Mouse (Mus musculus): Measurements from ENCODE around the gene Taok2. TPM values are rescaled to one million over a fixed set of nuclear protein-coding genes. Genes with fewer than 3 reads are reported as not detected.

Taok2 gene
- polyA plus RNA-seq (2015; fragmentation: Nextera tagmentation; extraction: Ambion mirVana), result 52.8 and 60.3 TPM in 2 replicates

DNA sequence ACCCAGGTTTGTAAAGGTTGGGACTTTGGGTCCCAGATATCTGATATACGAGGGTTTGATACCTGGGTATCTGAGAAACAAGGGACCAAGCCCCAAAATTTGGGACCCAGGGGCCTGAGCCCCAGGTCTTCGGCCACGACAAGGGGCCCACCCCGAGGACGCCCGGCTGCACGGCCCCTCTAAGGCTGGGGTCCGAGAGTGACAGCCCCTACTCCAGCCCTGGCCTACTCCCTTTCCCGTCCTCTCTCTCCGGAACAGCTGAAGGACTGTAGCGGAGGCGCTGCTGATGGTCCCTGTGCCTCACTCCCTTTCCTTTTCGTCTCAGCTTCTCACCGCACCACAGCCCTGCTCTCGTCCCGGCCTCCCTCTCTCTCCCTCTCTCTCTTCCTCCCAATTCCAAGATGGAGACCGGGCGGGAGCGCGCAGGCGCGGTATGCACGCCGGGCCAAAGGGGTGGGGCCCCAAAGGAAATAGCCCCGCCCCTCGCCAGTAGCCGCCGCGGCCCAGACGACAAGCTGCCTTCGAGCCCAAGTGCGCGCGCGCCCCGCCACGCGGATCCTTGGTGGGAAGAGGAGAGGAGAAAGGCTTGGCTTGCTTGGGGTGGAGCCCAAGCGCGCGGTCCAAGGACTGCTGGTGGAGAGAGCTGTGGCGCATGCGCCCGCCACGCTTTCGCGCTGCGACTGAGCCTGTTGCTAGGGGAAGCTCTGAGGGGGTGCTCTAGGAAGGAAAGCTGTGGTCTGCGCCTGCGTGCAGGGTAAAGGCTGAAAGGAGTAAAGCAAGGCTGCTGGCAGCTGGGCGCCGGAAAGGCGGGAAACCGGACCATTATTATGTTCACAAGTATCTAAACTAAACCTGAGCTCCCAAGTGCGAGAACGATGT lies at the start of gene Taok2:
Gene Taok2 (minus strand): TSS at position 418 of the 879 bp plus-strand sequence.
- no peaks in the 10 kb centered on the region for H3K9me3 ChIP-seq (ENCODE audit: control insufficient read depth, low read length)
- H3K4me2 ChIP-seq (ENCODE audit: low read length), result peak within 1 kb of the TSS; percentile 84
- ATAC-seq, result peak; percentile 98
- WGBS, result under 1% methylated on average over 56 of the region's 56 CpGs
- peak within 1 kb of the TSS; percentile 95 for H3K9ac ChIP-seq (ENCODE audit: low read depth, low read length)
- H3K27me3 ChIP-seq (replicated peaks; ENCODE audit: control insufficient read depth, insufficient read depth, low read length), result no peaks in the 10 kb centered on the region
- peak within 1 kb of the TSS; percentile 95 for H3K27ac ChIP-seq (ENCODE audit: low read depth, low read length)
- H3K36me3 ChIP-seq (ENCODE audit: control insufficient read depth, insufficient read depth, low read length), result peaks cover 7% of the 10 kb centered on the region; the same call in 1 of the 2 replicates
- H3K4me1 ChIP-seq (ENCODE audit: control insufficient read depth, insufficient read depth, low read depth, low read length), result peaks cover 28% of the 10 kb centered on the region
- peak within 1 kb of the TSS; percentile 85 for H3K4me3 ChIP-seq (ENCODE audit: low read length)

- peaks cover under 1% of the 10 kb centered on the region; the same call in 1 of the 2 replicates for H3K9me3 ChIP-seq (ENCODE audit: control insufficient read depth, low read length)
- peaks cover 10% of the 10 kb centered on the region for H3K36me3 ChIP-seq (ENCODE audit: control insufficient read depth, insufficient read depth, low read length)
- WGBS, result 88% methylated on average over 2 of the region's 2 CpGs
- no peak for ATAC-seq
- H3K4me1 ChIP-seq (ENCODE audit: control insufficient read depth, insufficient read depth, low read depth, low read length), result peaks cover 6% of the 10 kb centered on the region
- no peak overlapping the region for H3K9ac ChIP-seq (ENCODE audit: low read depth, low read length)
- no peak overlapping the region for H3K4me2 ChIP-seq (ENCODE audit: low read length)
- H3K4me3 ChIP-seq (ENCODE audit: low read length), result no peak overlapping the region
- H3K27ac ChIP-seq (ENCODE audit: low read depth, low read length), result no peak overlapping the region
- H3K27me3 ChIP-seq (replicated peaks; ENCODE audit: control insufficient read depth, insufficient read depth, low read length), result no peaks in the 10 kb centered on the region
Observed at GRCm38 (mm10) chr7:126932652-126933051, 48.1 kb upstream of the Taok2 start.

- H3K9me3 ChIP-seq (ENCODE audit: control insufficient read depth, low read length), result no peaks in the 10 kb centered on the region
- H3K4me2 ChIP-seq (ENCODE audit: low read length), result peak overlapping the region; percentile 88
- H3K27ac ChIP-seq (ENCODE audit: low read depth, low read length), result peak overlapping the region; percentile 81
- no peaks in the 10 kb centered on the region for H3K36me3 ChIP-seq (ENCODE audit: control insufficient read depth, insufficient read depth, low read length)
- under 1% methylated on average over 21 of the region's 27 CpGs for WGBS
- no peaks in the 10 kb centered on the region for H3K27me3 ChIP-seq (replicated peaks; ENCODE audit: control insufficient read depth, insufficient read depth, low read length)
- ATAC-seq, result peak; percentile 78
- peak overlapping the region; percentile 67 for H3K4me3 ChIP-seq (ENCODE audit: low read length)
- peaks cover 6% of the 10 kb centered on the region for H3K4me1 ChIP-seq (ENCODE audit: control insufficient read depth, insufficient read depth, low read depth, low read length)
- H3K9ac ChIP-seq (ENCODE audit: low read depth, low read length), result peak overlapping the region; percentile 85
Observed at GRCm38 (mm10) chr7:126929046-126929445, 44.5 kb upstream of the Taok2 start.

DNA sequence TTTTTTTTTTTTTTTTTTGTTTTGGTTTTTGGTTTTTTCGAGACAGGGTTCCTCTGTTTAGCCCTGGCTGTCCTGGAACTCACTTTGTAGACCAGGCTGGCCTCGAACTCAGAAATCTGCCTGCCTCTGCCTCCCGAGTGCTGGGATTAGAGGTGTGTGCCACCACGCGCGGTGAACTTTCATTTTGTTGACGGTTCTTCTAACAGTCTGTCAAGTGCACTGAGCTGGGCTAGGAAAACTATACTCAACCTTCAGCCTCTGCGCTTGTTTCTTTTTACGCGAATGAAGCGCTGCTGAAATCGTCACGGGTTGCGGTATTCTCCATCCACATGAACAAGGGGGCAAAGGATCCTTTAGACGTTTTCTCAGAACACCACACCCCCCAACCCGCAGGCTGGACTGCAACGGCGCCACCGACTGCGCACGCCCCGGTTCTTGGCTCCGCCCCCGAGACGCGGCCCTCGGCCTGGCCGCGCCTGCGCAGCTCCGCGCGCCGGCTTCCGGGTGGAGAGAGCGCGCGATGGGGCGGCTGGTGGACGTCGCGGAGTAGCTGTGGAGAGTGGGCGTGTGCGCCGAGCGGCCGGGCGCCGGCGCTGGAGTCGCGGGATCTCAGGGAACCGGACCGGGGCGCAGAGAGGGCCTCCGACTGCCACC lies 44.0 kb upstream of the Taok2 start, which contains the start of gene Kctd13:
Gene Kctd13 (plus strand): TSS at position 496 of the 654 bp plus-strand sequence.
- peak; percentile 98 for ATAC-seq
- no peaks in the 10 kb centered on the region for H3K27me3 ChIP-seq (replicated peaks; ENCODE audit: control insufficient read depth, insufficient read depth, low read length)
- 3% methylated on average over 55 of the region's 56 CpGs for WGBS
- H3K4me1 ChIP-seq (ENCODE audit: control insufficient read depth, insufficient read depth, low read depth, low read length), result peaks cover 6% of the 10 kb centered on the region
- peak within 1 kb of the TSS; percentile 85 for H3K9ac ChIP-seq (ENCODE audit: low read depth, low read length)
- peak within 1 kb of the TSS; percentile 88 for H3K4me2 ChIP-seq (ENCODE audit: low read length)
- no peaks in the 10 kb centered on the region for H3K9me3 ChIP-seq (ENCODE audit: control insufficient read depth, low read length)
- H3K27ac ChIP-seq (ENCODE audit: low read depth, low read length), result peak within 1 kb of the TSS; percentile 81
- H3K36me3 ChIP-seq (ENCODE audit: control insufficient read depth, insufficient read depth, low read length), result no peaks in the 10 kb centered on the region
- H3K4me3 ChIP-seq (ENCODE audit: low read length), result peak within 1 kb of the TSS; percentile 67

- no peaks in the 10 kb centered on the region for H3K27me3 ChIP-seq (replicated peaks; ENCODE audit: control insufficient read depth, insufficient read depth, low read length)
- H3K4me3 ChIP-seq (ENCODE audit: low read length), result no peak overlapping the region
- ATAC-seq, result no peak
- no peaks in the 10 kb centered on the region for H3K36me3 ChIP-seq (ENCODE audit: control insufficient read depth, insufficient read depth, low read length)
- H3K4me2 ChIP-seq (ENCODE audit: low read length), result no peak overlapping the region
- no peaks in the 10 kb centered on the region for H3K9me3 ChIP-seq (ENCODE audit: control insufficient read depth, low read length)
- peaks cover 6% of the 10 kb centered on the region for H3K4me1 ChIP-seq (ENCODE audit: control insufficient read depth, insufficient read depth, low read depth, low read length)
- H3K9ac ChIP-seq (ENCODE audit: low read depth, low read length), result no peak overlapping the region
- no peak overlapping the region for H3K27ac ChIP-seq (ENCODE audit: low read depth, low read length)
- WGBS, result 69% methylated on average over 3 of the region's 3 CpGs
Observed at GRCm38 (mm10) chr7:126926299-126926698, 41.8 kb upstream of the Taok2 start.

DNA sequence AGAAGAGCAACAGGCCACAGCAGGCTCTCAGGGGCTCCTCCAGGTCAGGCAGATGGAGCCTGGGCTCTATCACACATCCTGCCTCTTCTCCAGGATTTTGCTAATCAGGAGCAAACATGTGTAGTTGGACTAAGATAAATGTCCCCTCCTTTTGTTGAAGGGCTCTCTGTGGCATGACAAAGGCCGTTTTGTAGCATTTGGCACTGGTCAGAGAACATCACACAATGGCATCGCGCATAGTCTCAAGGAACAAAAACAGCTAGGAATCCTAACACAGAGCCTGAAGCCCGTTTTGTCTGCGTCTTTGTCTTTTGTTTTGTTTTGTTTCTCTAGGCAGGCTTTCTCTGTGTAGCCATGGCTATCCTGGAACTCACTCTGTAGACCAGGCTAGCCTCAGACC lies 39.5 kb upstream of the Taok2 start:
- no peak for ATAC-seq
- no peak overlapping the region for H3K4me3 ChIP-seq (ENCODE audit: low read length)
- 39% methylated on average over 5 of the region's 5 CpGs for WGBS
- H3K9me3 ChIP-seq (ENCODE audit: control insufficient read depth, low read length), result no peaks in the 10 kb centered on the region
- no peak overlapping the region for H3K4me2 ChIP-seq (ENCODE audit: low read length)
- H3K9ac ChIP-seq (ENCODE audit: low read depth, low read length), result no peak overlapping the region
- no peaks in the 10 kb centered on the region for H3K4me1 ChIP-seq (ENCODE audit: control insufficient read depth, insufficient read depth, low read depth, low read length)
- no peaks in the 10 kb centered on the region for H3K27me3 ChIP-seq (replicated peaks; ENCODE audit: control insufficient read depth, insufficient read depth, low read length)
- H3K27ac ChIP-seq (ENCODE audit: low read depth, low read length), result no peak overlapping the region
- H3K36me3 ChIP-seq (ENCODE audit: control insufficient read depth, insufficient read depth, low read length), result no peaks in the 10 kb centered on the region

DNA sequence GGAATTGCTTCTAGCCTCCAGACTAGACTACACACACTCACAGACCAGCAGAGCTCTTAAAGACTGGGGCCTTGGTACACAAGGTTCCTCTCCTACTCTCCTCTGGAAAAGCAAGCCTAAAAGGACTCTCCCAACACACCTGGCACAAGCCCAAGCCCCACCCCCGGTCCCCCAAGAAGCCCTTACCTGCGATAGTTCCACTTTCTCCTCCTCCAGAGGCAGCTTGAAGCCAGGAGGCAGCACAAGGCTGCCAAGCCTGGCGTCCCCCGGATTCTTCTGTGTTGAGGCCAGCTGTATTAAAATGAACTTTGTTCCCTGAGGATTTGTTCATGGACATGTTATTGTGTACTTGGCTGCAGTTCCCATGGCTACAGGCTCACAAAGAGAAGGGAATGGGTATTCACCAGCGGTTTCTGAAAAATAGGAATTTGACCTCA lies 38.1 kb upstream of the Taok2 start, which contains the start of gene Tmem219:
Gene Tmem219 (minus strand): TSS at position 294 of the 437 bp plus-strand sequence.
- H3K4me3 ChIP-seq (ENCODE audit: low read length), result no peak within 1 kb of the TSS

DNA sequence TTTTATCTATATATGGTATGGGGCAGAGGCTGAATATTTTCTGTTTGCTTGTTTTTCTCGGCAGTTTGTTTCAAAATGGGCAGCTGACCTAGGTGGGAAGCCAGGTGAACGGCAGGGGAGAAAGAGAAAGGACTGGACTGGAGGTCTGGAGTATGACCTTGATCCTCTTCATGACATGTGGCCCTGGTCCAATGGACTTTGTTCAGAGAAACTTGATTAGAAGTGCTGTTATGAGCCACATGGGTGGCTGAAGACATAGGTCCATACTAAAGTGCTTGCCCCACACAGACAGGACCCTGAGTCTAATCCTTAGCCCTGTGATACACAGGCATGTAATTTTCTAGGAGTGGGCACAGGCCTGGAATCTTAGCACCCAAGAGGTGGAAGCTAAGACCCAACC lies 37.1 kb upstream of the Taok2 start:
- Histone ChIP-seq H3K27ac (ENCODE audit: low read depth, low read length) (no peak overlapping the region), H3K36me3 (ENCODE audit: control insufficient read depth, insufficient read depth, low read length) (no peaks in the 10 kb centered on the region), H3K4me2 (ENCODE audit: low read length) (no peak overlapping the region), H3K4me3 (ENCODE audit: low read length) (no peak overlapping the region), H3K9ac (ENCODE audit: low read depth, low read length) (no peak overlapping the region), H3K27me3 (replicated peaks; ENCODE audit: control insufficient read depth, insufficient read depth, low read length) (no peaks in the 10 kb centered on the region), H3K9me3 (ENCODE audit: control insufficient read depth, low read length) (no peaks in the 10 kb centered on the region), H3K4me1 (ENCODE audit: control insufficient read depth, insufficient read depth, low read depth, low read length) (no peaks in the 10 kb centered on the region)
- 78% methylated on average over 2 of the region's 2 CpGs for WGBS
- ATAC-seq, result no peak

More for the DNA sequence above, 38.1 kb upstream of the Taok2 start, which contains the start of gene Tmem219:
- 16% methylated on average over 5 of the region's 5 CpGs for WGBS
- ATAC-seq, result 0 out of 2 replicates have a peak, but pooled peaks have one; percentile 27
- Histone ChIP-seq H3K27me3 (replicated peaks; ENCODE audit: control insufficient read depth, insufficient read depth, low read length) (no peaks in the 10 kb centered on the region), H3K9me3 (ENCODE audit: control insufficient read depth, low read length) (no peaks in the 10 kb centered on the region), H3K9ac (ENCODE audit: low read depth, low read length) (no peak within 1 kb of the TSS), H3K36me3 (ENCODE audit: control insufficient read depth, insufficient read depth, low read length) (no peaks in the 10 kb centered on the region), H3K4me1 (ENCODE audit: control insufficient read depth, insufficient read depth, low read depth, low read length) (no peaks in the 10 kb centered on the region), H3K4me2 (ENCODE audit: low read length) (no peak within 1 kb of the TSS), H3K27ac (ENCODE audit: low read depth, low read length) (0 out of 2 replicates have a peak within 1 kb of the TSS, but pooled peaks have one; percentile 5)

- H3K36me3 ChIP-seq (ENCODE audit: control insufficient read depth, insufficient read depth, low read length), result no peaks in the 10 kb centered on the region
- H3K4me1 ChIP-seq (ENCODE audit: control insufficient read depth, insufficient read depth, low read depth, low read length), result no peaks in the 10 kb centered on the region
- H3K9ac ChIP-seq (ENCODE audit: low read depth, low read length), result no peak overlapping the region
- no peak overlapping the region for H3K4me3 ChIP-seq (ENCODE audit: low read length)
- H3K27ac ChIP-seq (ENCODE audit: low read depth, low read length), result no peak overlapping the region
- H3K4me2 ChIP-seq (ENCODE audit: low read length), result no peak overlapping the region
- 85% methylated on average over 4 of the region's 4 CpGs for WGBS
- H3K27me3 ChIP-seq (replicated peaks; ENCODE audit: control insufficient read depth, insufficient read depth, low read length), result no peaks in the 10 kb centered on the region
- no peak for ATAC-seq
- H3K9me3 ChIP-seq (ENCODE audit: control insufficient read depth, low read length), result no peaks in the 10 kb centered on the region
Observed at GRCm38 (mm10) chr7:126919973-126920372, 35.5 kb upstream of the Taok2 start.
